Mouse (Mus musculus): ENCODE measurements around the gene Cmss1. TPM values are rescaled to one million over a fixed set of nuclear protein-coding genes. Genes with fewer than 3 reads are reported as not detected.

Gene Cmss1
- polyA plus RNA-seq, 1 experiment from 2014 or later: 38.6 TPM

DNA sequence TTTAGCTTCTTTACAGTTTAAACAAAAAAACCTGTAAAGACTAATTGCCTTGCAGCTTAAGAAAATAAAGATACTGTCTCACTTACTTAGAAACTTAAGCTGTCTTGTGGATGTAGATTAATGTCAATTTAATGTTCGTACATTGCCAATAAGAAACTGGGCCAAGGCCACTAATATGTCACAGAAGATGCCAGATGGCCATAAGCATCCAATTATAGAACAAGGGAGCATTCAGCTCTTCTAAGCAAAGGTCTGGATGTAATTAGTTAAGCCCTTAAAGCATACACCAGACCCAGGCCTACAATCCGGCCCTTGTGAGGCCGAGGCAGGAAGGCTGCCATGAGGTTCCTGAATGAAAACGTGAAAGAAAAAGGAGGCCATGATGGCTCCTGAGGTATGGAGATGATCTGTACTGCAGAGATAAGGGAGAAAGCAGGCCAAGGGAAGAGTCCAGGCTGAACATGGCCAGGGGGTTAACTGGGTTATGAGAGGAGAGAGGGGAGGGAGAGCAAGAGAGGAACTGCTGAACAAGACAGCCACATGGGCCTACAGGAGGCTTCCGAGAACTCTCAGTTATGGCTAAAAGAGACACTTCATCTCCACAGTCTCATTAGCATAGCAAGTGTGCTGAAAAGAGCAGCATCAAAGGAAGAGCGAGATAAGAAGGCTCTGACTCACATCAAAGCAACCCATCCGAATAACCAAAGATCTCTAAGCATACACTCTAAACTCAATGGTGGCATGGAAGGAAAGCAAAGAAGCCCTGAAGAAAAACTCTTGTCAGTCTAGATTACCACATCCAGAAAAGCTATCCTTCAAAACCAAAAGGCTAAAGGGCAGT, 287.2 kb downstream of the Cmss1 start:
- Histone ChIP-seq H3K4me2 (ENCODE audit: low read length) (no peak overlapping the region), H3K9me3 (ENCODE audit: control insufficient read depth, low read length) (no peaks in the 10 kb centered on the region), H3K27me3 (replicated peaks; ENCODE audit: control insufficient read depth, insufficient read depth, low read length) (no peaks in the 10 kb centered on the region), H3K36me3 (ENCODE audit: control insufficient read depth, insufficient read depth) (no peaks in the 10 kb centered on the region), H3K9ac (replicated peaks; ENCODE audit: low read depth, low read length) (no peak overlapping the region), H3K4me3 (replicated peaks; ENCODE audit: low read length) (no peak overlapping the region), H3K4me1 (replicated peaks; ENCODE audit: control insufficient read depth, insufficient read depth, low read length) (no peaks in the 10 kb centered on the region), H3K27ac (ENCODE audit: low read length) (no peak overlapping the region)
- ATAC-seq: no peak
- WGBS: 60% methylated on average over 7 of the region's 7 CpGs

DNA sequence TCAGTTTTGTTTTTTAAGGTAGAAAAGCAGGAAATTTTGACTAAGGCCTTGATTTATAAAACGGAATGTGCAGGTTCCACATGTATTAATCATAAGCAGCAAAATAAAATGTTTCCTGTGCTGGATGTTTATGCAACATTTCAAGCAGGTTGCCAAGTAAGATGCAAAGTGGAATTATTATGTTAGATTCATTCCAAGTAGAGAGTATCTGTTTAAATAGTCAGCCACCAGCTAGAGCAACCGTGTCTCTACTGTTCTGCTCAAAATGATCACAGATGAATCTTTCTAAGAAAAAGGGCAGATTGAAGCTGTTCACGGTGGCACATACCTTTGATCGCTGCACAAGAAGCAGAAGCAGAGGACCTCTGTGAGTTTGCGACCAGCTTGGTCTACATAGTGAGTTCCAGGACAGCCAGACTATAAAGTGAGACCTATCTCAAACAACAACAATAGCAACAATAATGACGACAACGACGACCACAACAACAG, 288.0 kb downstream of the Cmss1 start:
- no peak overlapping the region for H3K4me3 ChIP-seq (replicated peaks; ENCODE audit: low read length)
- 84% methylated on average over 8 of the region's 8 CpGs for WGBS

DNA sequence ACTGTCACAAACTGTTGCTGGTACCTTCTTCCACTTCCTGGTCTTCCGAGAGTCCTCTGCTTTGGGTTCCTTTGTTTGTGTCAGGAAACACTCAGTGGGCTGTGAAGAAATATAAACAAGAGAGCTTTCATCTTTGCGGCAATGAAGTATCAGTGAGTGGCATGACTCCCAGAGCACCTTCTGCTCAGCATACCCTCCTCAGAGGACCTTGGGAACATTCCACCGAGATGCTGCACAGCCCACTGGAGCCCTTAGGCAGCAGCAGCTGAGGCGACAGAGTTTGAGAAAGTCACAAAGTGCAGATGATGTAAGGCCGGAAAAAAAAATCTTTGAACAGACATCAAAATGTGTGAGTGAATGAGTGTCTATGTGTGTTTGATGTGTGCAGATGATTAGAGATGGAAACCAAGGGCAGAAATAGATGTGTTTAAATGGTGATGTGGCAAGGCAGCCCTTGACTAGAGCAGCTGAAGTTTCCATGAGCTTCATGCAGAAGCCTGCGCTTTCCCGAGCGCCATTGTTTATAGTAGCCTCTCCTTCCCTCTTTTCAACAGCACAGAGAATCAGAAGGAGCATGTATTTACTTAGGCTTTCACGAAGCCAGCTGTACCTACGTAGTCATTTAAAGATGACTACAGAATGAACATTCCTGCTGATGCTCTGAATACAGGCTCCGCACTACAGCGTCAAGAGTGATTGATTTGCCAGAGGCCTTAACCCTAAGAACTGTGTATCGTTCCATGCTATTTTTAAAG, 288.6 kb downstream of the Cmss1 start:
- Histone ChIP-seq H3K27me3 (replicated peaks; ENCODE audit: control insufficient read depth, insufficient read depth, low read length) (no peaks in the 10 kb centered on the region), H3K9ac (replicated peaks; ENCODE audit: low read depth, low read length) (no peak overlapping the region), H3K9me3 (ENCODE audit: control insufficient read depth, low read length) (no peaks in the 10 kb centered on the region), H3K4me2 (ENCODE audit: low read length) (no peak overlapping the region), H3K36me3 (ENCODE audit: control insufficient read depth, insufficient read depth) (no peaks in the 10 kb centered on the region), H3K4me3 (replicated peaks; ENCODE audit: low read length) (no peak overlapping the region), H3K4me1 (replicated peaks; ENCODE audit: control insufficient read depth, insufficient read depth, low read length) (no peaks in the 10 kb centered on the region), H3K27ac (ENCODE audit: low read length) (no peak overlapping the region)
- no peak for ATAC-seq
- 72% methylated on average over 13 of the region's 13 CpGs for WGBS

More for the DNA sequence above, 288.0 kb downstream of the Cmss1 start:
- Histone ChIP-seq H3K36me3 (ENCODE audit: control insufficient read depth, insufficient read depth) (no peaks in the 10 kb centered on the region), H3K9ac (replicated peaks; ENCODE audit: low read depth, low read length) (no peak overlapping the region), H3K4me1 (replicated peaks; ENCODE audit: control insufficient read depth, insufficient read depth, low read length) (no peaks in the 10 kb centered on the region), H3K27me3 (replicated peaks; ENCODE audit: control insufficient read depth, insufficient read depth, low read length) (no peaks in the 10 kb centered on the region), H3K9me3 (ENCODE audit: control insufficient read depth, low read length) (no peaks in the 10 kb centered on the region), H3K27ac (ENCODE audit: low read length) (no peak overlapping the region), H3K4me2 (ENCODE audit: low read length) (no peak overlapping the region)
- no peak for ATAC-seq

DNA sequence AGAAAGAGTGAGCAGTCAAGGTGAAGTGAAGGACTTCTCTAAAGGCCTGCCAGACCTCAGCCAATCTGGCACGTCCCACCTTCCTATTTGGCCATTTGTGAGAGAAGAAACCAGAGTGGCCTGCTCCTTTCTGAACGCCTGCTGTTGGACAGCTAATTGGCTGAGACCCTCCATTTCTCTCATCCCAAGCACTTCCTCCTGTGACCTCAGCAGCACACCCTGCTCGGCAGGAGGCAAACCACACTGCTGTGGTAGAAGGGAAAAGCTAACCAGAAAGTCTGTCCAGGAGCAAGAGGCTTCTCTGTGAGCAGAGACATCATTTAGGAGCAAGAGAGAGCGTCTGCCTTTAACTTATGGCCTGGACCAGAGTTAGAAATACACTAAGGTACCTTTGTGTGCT, 289.5 kb downstream of the Cmss1 start:
- Histone ChIP-seq H3K36me3 (ENCODE audit: control insufficient read depth, insufficient read depth) (no peaks in the 10 kb centered on the region), H3K4me2 (ENCODE audit: low read length) (no peak overlapping the region), H3K9ac (replicated peaks; ENCODE audit: low read depth, low read length) (no peak overlapping the region), H3K4me3 (replicated peaks; ENCODE audit: low read length) (no peak overlapping the region), H3K27ac (ENCODE audit: low read length) (no peak overlapping the region), H3K27me3 (replicated peaks; ENCODE audit: control insufficient read depth, insufficient read depth, low read length) (no peaks in the 10 kb centered on the region), H3K9me3 (ENCODE audit: control insufficient read depth, low read length) (no peaks in the 10 kb centered on the region), H3K4me1 (replicated peaks; ENCODE audit: control insufficient read depth, insufficient read depth, low read length) (no peaks in the 10 kb centered on the region)
- 80% methylated on average over 4 of the region's 4 CpGs for WGBS
- no peak for ATAC-seq

DNA sequence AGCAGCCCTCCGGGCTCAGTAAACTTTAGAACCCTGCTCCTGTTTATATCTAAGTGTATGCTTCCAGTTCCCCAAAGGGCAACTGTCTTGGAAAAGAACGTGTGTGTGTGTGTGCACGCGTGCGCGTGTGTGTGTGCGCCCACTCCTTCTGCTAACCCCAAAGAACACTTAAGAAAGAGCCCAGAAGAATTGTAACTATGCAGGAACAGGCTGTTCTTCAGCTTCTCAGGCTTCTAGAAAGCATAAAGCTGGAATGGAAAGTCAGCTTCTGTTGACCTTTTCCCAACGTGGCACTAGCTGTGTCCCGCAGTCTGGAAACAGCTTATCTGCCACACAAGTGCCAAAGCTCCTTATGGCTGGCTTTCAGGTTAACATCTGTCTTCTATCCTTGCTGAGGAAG, 291.6 kb downstream of the Cmss1 start:
- Histone ChIP-seq H3K4me1 (replicated peaks; ENCODE audit: control insufficient read depth, insufficient read depth, low read length) (no peaks in the 10 kb centered on the region), H3K27ac (ENCODE audit: low read length) (no peak overlapping the region), H3K4me3 (replicated peaks; ENCODE audit: low read length) (no peak overlapping the region), H3K9ac (replicated peaks; ENCODE audit: low read depth, low read length) (no peak overlapping the region), H3K27me3 (replicated peaks; ENCODE audit: control insufficient read depth, insufficient read depth, low read length) (no peaks in the 10 kb centered on the region), H3K36me3 (ENCODE audit: control insufficient read depth, insufficient read depth) (no peaks in the 10 kb centered on the region), H3K9me3 (ENCODE audit: control insufficient read depth, low read length) (no peaks in the 10 kb centered on the region), H3K4me2 (ENCODE audit: low read length) (no peak overlapping the region)
- ATAC-seq: no peak
- WGBS: 91% methylated on average over 9 of the region's 9 CpGs

DNA sequence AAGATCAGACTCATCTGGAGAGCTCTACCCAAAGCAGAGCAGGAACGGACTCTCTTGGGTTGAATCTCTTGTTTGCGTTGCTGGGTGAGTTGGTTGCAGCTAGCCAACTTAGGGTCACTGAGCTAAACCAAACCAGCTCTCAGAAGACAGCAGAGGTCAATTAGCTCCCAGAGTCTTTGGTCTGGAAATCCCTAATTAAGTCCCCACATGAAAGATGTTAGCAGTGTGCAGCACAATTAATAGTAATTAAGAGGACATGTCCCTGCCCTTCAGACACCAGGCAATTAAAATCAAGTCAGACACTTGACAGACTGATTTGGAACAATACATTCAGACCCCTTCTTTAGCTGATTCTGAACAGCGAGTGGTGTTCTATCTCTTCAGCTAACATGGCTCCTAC, 292.4 kb downstream of the Cmss1 start:
- no peak for ATAC-seq
- Histone ChIP-seq H3K4me1 (replicated peaks; ENCODE audit: control insufficient read depth, insufficient read depth, low read length) (no peaks in the 10 kb centered on the region), H3K4me2 (ENCODE audit: low read length) (no peak overlapping the region), H3K9ac (replicated peaks; ENCODE audit: low read depth, low read length) (no peak overlapping the region), H3K27ac (ENCODE audit: low read length) (no peak overlapping the region), H3K36me3 (ENCODE audit: control insufficient read depth, insufficient read depth) (no peaks in the 10 kb centered on the region), H3K27me3 (replicated peaks; ENCODE audit: control insufficient read depth, insufficient read depth, low read length) (no peaks in the 10 kb centered on the region), H3K4me3 (replicated peaks; ENCODE audit: low read length) (no peak overlapping the region), H3K9me3 (ENCODE audit: control insufficient read depth, low read length) (no peaks in the 10 kb centered on the region)
- WGBS: 30% methylated on average over 3 of the region's 3 CpGs

DNA sequence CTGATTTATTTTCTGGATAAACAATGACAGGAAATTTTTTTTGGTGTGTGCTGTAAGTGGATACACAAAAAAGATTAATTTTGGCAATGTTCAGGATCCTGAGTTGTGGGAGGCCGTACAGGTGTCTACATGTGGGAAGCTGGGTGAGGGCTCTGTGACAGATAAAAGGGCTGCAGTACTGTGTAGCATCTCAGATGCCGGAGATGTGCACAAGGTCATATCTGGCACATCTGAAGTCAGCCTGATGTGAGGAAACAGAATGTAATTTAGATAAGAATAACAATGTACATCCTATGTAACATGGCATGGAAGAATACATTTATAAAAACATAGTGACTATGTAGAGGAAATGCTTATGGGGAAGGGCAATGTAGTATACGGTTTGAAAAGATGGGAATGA, 293.2 kb downstream of the Cmss1 start:
- Histone ChIP-seq H3K4me3 (replicated peaks; ENCODE audit: low read length) (no peak overlapping the region), H3K27ac (ENCODE audit: low read length) (no peak overlapping the region), H3K4me2 (ENCODE audit: low read length) (no peak overlapping the region), H3K4me1 (replicated peaks; ENCODE audit: control insufficient read depth, insufficient read depth, low read length) (no peaks in the 10 kb centered on the region), H3K9me3 (ENCODE audit: control insufficient read depth, low read length) (no peaks in the 10 kb centered on the region), H3K27me3 (replicated peaks; ENCODE audit: control insufficient read depth, insufficient read depth, low read length) (no peaks in the 10 kb centered on the region), H3K9ac (replicated peaks; ENCODE audit: low read depth, low read length) (no peak overlapping the region), H3K36me3 (ENCODE audit: control insufficient read depth, insufficient read depth) (no peaks in the 10 kb centered on the region)
- 88% methylated on average over 3 of the region's 3 CpGs for WGBS
- no peak for ATAC-seq

DNA sequence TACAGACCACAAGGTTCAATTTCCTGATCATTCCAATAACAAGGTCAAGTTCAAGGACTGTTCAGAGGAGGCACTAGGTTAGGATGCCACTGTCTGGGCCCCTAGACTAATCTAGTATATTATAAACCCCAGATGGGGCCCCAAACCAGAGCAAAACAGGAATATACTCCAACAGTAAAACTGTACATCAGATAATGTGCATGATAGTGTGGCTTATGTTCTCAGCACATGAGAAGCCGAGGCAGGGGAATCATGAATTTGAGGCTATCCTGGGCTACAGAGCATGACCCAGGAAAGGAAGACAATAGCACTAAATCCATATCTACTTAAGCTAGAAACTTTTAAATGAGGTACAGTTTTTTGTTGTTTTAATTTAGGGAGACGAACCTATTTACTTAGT, 294.5 kb downstream of the Cmss1 start:
- Histone ChIP-seq H3K4me2 (ENCODE audit: low read length) (no peak overlapping the region), H3K27me3 (replicated peaks; ENCODE audit: control insufficient read depth, insufficient read depth, low read length) (no peaks in the 10 kb centered on the region), H3K9me3 (ENCODE audit: control insufficient read depth, low read length) (no peaks in the 10 kb centered on the region), H3K9ac (replicated peaks; ENCODE audit: low read depth, low read length) (no peak overlapping the region), H3K36me3 (ENCODE audit: control insufficient read depth, insufficient read depth) (no peaks in the 10 kb centered on the region), H3K4me3 (replicated peaks; ENCODE audit: low read length) (no peak overlapping the region), H3K4me1 (replicated peaks; ENCODE audit: control insufficient read depth, insufficient read depth, low read length) (no peaks in the 10 kb centered on the region), H3K27ac (ENCODE audit: low read length) (no peak overlapping the region)
- 88% methylated on average over 2 of the region's 2 CpGs for WGBS
- ATAC-seq: no peak

DNA sequence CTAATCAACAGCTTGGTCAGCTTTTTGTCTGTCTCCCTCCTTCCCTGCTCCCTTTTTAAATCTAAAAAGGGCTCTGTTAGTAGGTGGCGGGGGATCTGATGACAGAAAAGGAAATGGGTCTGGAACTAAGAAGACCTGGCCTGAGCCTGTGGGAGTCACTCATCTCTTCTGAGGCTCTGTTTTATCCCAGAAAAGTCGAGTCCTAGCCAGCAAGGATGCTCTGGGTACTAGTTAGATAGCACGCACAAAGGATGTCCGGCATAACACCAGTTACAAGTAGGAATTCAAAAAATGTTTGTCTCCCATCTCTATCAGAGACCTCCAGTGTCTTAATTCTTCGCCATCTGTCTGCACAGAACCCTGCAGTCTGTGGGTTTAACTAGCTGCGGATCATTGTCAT, 301.2 kb downstream of the Cmss1 start:
- Histone ChIP-seq H3K4me1 (replicated peaks; ENCODE audit: control insufficient read depth, insufficient read depth, low read length) (no peaks in the 10 kb centered on the region), H3K27me3 (replicated peaks; ENCODE audit: control insufficient read depth, insufficient read depth, low read length) (no peaks in the 10 kb centered on the region), H3K4me2 (ENCODE audit: low read length) (no peak overlapping the region), H3K27ac (ENCODE audit: low read length) (no peak overlapping the region), H3K9me3 (ENCODE audit: control insufficient read depth, low read length) (no peaks in the 10 kb centered on the region), H3K4me3 (replicated peaks; ENCODE audit: low read length) (no peak overlapping the region), H3K36me3 (ENCODE audit: control insufficient read depth, insufficient read depth) (no peaks in the 10 kb centered on the region), H3K9ac (replicated peaks; ENCODE audit: low read depth, low read length) (no peak overlapping the region)
- no peak for ATAC-seq
- WGBS: 81% methylated on average over 6 of the region's 6 CpGs

Measured in forebrain, embryonic 16.5 days (tissue).